Mouse (Mus musculus) kidney, adult 18-20 months (tissue): ENCODE data around the gene Nmbr.

Experiments used
- DNase-seq: peaks from one replicate; pipeline ENCODE4 v3.0.0; 2021

Gene Nmbr

DNA sequence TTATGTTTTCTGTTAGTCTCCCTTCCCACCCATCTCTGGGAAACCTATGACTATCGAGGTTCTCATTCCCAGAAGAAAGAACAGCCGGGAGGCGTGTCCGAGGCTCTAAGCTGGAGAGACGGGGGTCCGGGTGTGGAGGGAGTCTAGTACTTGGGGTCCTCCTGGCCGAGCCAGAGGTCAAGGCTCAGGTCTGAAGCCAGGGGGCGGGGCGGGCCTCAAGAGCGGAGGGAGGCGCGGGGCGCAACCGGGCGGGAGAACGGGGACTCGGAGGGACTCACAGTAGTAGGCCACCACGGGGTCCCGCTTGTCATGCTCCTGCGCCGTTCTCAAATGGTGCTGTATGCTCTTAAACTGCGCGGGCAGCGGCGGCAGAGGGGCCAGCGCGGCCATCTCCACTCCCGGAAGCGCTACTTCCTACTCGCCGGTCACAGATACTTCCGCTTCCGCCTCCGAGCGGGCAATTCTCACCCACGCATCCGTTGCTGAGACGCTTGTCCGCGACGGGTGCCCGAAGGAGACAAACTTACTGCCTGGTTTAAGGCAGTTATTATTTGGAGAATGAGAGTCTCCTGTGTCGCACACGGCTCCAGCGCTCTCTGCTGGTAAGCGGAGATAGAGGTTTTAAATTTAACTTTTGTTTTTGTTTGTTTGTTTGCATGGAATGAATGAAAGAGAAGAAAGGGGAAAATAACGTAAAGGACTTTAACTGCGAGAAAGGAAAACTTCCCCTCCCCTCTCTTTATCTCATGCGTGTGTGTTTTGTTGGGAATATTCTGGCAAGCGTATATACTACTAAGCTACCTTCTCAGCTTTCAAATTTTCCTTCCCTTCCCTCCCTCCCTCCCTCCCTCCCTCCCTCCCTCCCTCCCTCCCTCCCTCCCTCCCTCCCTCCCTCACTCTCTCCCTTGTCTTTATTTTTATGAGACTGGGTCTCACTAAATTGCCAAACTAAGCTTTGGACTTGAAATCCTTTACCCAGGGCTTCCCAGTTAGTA is at the start of gene Nmbr, which contains the start of gene Vta1:
Gene Nmbr, plus strand, starts transcription at position 520 of the 995 bp plus-strand sequence.
Gene Vta1, minus strand, starts transcription at position 489 of the 995 bp plus-strand sequence.
- peak; percentile 99 for DNase-seq

DNA sequence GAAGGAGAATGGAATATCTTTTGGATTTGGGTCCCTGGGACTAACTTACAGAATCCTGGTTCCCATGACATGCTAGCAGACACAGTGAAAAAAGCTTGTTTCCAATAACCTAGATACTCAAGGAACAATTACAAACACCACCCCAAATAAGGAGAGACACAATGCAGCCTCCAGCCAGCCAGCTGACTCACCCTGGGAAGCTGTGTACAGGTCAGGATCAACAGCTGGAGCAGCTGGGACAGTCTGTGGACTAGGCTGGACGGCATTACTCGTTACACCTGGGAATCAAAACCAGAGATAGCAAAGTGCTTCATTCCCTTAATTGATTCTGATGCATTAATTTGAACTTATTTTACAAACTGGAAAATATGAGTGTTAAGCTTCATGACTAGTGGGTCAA is 44.5 kb upstream of the Nmbr start:
- no peak for DNase-seq

DNA sequence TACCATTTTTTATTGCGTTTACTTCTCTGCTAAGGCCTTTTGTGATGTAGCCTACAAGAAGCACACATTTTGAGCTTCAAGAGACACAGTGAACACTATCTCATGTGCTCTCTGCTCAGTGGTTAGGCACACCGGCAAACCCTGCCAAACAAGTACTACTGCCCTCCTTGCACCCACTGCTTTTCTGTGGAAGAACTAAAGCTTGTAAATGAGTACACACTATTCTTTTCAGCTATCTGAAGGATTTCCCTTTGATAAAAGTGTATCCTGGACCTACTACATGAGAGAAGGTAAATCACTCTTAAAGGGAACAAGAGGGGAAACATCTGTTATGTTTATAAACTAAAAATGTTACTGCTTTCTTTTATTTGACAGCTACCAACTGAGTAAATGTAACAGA is 39.2 kb upstream of the Nmbr start:
- no peak for DNase-seq

DNA sequence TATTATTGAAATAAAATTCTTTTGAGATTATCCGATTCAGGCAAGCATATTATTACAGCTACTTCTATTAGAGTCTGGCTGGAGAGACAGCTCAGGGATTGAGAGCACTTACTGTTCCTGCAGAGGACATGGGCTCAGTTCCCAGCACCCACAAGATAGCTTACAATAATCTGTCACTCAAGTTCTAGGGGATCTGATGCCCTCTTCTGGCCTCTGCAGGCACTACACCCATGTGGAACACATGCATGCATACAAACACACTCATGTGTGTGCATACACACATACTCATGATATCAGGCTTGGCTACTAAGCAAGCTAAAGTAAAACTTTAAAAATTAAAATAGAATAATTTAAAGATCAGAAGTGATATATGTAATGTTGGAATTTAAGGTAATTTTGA is 19.7 kb upstream of the Nmbr start:
- DNase-seq, result no peak

DNA sequence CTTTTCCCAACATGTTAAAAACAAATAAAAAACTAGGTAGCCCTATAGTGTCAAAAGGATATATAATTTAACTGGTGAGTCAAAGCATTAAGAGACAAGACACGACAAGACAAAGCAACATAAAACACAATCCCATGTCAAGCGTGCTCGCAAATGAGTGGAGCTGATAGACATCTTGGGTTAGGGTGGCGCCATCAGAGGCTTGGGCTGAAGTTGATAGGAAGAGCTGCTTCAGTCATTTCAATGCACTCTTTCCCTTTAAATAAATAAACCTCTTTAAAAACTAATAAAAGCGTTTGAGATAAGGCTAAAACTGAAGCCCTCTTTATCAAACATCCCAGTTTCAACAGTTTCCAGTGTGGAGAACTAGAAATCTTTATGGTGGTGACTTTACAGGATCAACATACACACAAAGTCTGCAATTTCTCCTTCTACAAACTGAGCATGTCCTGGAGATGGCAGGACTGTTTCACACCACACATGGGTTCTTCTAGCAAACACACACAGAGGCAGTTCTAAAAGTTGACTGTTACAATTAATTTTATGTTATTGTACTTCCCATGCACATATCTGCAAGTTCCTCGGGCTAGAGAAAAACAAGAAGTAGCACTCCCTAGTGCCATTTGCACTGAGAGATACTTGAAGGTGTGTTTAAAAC is 16.5 kb upstream of the Nmbr start:
- DNase-seq, result no peak

DNA sequence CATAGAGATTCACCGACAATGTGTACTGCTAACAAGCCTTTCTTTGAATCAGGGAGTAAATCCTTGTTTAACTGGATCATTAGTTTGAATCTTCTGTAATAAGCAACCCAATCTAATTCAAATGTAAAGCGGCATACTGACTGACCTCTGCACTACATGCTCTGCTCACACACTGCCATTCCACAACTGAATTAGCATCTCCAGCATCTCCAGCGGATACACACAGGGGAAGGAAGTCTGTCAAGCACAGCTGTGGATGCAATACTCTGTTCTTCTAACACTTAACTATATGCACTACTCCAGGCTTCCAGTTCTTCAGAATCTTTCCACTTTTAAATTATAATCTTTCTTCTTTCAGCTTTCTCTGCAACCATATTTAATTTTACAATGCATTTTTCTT is 15.0 kb upstream of the Nmbr start:
- no peak for DNase-seq

DNA sequence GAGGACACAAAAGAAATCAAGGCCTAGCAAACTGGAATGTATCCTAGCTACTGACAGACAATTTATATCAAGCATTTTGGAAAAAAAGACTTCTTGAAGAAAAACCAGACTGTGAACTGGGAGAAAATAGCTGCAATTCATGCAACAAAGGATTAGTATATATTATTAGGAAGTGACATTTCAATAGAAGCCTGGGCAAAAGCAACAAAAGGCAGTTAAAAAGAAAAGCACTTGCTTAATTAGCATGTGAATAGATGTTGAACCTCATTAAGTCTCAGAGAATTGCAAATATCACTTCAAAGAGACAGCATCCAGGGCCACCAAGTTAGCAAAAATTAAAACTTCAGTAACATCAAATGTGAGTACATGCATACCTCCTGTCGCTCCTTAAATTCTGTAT is 2.2 kb upstream of the Nmbr start:
- no peak for DNase-seq

DNA sequence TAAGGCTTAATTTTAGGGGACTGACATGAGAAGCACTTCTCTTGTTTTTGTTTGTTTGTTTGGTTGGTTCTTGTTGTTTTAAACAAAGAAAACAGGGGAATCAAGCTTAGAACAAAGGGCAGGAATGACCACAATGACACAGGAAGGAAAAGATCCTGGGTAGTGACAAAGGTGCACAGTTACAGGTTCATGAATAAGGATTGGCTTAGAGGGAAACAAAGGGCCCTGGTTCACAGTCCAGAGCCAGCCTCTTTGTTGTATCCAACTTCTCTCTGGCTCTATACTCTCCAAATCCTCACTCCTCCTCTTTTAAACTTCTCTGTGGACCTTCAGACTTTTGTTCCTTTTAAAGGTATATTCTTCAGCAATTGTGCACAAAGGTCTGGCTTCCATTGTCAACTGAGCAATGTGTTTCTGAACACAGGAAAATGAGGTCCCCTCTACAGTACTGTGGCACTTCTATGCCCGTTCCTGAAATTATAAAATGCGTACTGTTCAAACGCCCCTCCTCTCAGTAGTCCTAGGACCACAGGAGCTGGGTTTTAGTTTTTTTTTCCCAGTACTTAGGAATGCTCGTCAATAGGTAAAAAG is 1.5 kb upstream of the Nmbr start:
- no peak for DNase-seq

DNA sequence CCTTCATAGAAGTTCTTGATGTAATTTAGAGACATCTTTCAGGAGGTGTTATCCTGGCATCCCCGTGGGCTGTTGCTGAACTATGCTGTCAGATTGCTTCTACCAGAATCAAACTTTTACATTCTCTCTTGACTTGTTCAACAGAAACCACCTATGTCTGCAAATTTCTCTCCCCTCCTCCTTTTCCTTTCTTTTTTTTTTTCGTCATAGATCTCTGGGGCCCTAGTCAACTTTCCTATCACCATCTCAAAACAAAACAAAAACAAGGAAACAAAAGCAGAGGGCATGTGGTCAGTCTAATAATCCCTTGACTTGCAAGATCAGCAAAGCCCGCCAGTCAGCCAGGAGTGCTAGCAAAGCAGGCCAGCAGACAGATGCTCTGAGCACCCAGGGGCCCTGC is 12.7 kb downstream of the Nmbr start, which contains the start of gene Gje1:
Gene Gje1, minus strand, starts transcription at position 101 of the 400 bp plus-strand sequence.
- DNase-seq, result no peak

DNA sequence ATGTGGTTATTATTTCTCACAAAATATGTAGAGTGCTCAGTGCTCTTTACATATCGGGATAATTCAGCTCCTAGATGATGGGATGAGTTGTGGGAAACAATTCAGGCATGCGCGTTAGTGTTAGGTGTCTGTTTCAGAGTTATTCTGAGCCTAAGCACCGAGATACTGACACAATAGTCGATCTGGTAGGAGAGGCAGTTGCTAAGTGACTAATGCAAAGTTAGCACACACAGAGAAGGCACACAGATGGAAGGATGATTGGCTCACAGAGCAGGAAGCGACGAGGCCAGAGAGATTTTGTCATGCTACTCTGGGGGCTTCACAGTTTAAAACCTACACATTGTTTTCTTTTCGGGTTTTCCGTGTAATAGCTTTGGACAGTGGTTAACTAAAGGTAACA is 20.3 kb downstream of the Nmbr start:
- DNase-seq, result no peak

DNA sequence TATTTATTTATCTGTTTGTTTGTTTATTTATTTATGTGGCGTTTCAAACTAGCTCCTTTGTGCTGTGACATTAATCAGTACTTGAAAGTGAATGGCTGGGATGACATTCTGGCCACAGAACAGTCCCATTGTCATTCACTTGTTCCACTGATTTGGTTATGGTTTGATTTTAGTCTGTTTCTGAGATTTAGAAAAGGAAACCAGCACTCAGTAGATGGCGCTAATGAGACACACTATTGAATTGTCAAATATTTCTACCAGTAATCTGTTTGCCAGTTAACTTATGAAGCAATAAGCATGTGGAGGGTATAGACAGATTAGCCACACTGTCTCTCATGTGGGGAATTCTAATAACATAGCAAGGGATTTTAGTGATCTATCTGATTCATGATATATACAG is 28.9 kb downstream of the Nmbr start:
- no peak for DNase-seq

DNA sequence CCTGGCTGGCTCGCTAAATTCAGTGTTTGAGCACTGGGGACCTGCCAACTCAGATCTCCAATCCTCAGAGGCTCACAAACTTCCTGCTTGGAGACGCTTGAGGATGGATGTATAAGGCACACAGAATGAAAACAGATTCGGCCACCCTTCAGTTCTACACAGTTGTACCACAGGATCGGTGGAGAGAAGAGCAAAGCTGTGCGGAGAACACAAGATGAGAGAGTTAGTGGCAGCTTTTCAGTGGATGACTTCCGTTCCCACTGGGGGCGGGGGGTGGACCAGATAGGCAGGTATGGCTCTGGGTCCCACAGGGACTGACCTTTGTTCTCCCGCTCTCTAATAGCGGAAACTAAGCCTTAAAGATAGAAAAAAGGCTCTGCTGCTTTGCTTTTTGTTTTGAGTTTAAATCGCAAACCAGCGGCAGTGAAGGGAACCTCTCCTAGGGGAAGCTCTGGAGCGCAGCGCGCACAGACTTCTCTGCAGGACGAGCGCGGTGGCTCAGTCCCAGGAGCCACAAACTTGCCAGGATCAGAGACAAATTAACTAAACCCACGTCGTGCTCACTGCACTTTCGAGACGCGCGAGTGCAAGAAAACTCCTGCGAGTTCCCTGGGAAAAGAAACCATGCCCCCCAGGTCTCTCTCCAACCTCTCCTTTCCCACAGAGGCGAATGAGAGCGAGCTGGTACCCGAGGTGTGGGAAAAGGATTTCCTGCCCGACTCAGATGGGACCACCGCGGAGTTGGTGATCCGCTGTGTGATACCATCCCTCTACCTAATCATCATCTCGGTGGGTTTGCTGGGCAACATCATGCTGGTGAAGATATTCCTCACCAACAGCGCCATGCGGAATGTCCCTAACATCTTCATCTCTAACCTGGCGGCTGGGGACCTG is 54.5 kb downstream of the Nmbr start:
- DNase-seq, result no peak

DNA sequence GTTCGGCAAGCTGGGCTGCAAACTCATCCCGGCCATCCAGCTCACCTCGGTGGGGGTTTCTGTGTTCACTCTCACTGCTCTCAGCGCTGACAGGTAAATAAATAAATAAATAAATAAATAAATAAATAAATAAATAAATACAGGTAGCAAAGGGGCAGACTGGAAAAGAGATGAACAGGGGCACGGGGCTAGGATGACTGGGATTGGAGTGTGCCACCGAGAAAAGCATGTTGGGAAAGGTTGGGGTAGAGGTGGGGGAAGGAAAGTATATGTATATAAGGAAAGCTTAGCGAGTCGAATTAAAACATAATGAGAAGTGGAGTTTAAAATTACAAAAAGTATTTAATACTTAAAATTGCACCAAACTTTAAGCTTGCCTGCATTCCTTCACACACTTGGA is 55.2 kb downstream of the Nmbr start:
- no peak for DNase-seq

DNA sequence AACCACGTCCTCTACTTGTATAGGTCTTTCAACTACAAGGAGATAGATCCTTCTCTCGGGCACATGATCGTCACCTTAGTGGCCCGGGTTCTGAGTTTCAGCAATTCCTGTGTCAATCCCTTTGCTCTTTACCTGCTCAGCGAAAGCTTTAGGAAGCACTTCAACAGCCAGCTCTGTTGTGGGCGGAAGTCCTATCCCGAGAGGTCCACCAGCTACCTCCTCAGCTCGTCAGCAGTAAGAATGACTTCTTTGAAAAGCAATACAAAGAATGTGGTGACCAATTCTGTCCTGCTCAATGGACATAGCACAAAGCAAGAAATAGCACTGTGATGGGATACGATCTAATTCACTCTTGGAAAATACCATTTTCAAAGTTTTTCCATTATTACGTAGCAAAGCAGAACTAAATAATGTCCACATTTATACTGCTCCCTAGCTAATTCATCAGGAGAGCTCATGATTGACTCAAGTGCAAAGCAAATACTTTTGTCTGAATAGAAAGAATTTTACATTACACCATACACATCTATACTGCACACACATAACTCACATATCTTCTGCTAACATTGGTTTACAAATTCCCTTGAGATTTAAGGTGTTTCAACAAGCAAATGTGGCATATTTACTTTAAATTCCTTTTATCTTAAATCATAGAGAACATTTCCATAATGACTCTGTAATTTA is 65.0 kb downstream of the Nmbr start:
- DNase-seq, result no peak

DNA sequence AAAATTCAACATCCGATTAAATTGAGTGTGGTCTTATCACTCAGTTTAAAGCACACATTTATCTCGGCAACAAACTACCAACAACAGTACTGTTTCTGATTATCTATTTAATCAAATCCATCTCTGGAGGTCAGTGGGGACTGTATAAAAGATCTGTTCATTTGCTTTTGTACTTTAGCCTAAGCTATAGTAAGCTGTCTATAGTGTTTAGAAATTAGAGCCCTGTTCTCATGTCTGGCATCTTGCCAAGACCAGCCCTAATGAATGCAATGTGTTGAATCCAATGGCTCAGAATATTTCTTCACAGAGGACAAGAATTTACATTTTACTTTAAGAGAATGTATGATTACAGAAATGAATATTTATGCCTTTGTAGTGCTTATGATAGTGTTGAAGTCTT is 69.1 kb downstream of the Nmbr start:
- DNase-seq, result no peak

DNA sequence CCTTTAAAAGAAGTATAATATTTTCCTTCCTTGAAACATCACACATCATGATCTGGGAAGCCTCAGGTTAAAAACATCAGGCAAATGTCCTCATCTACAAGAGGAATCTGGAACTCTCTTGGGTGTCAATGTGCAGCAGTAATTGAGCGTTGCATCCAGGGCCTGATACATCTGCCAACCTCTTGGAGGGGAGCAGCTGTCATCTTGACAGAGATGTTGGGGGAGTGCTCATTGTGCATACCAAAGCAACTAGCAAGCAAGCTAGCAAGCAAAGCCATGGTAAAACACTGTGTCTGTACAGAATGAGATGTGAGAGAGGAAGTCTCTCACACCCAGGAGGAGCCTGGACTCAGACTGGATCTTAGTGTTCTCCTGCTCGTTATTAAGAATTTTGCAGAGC is 84.6 kb downstream of the Nmbr start:
- DNase-seq, result no peak

DNA sequence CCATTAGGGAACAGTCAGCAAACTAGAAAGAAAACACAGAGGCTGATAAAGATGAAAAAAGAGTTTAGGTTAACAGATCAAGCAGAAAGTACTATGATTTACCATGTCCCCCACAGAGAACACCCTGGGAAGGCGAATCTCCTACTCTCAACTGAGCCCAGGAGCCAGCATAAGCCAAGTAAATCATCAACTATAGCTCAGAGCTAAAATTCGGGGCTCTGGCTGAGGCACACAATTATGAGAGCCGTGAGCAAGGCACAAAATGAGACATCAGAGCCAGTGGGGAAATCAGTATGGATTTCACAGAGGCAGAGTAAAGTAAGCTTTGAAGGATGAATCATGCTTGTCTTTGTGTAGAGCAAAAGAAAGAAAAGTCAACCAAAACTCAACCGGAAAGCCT is 111.6 kb downstream of the Nmbr start:
- no peak for DNase-seq
